Mouse (Mus musculus) CH12.LX (cell line): ENCODE measurements around the gene Kctd15.

Experiments
- BHLHE40 ChIP-seq: IDR thresholded peaks from 2 replicates; pipeline ENCODE4 v1.6.1; 2011; ENCODE audit warnings: mild to moderate bottlenecking, low read depth, low read length, improper control_type of control experiment
- CTCF ChIP-seq, 2 experiments: IDR thresholded peaks in 1 of 2; conservative IDR thresholded peaks in 1 of 2; 2 replicates each; pipeline ENCODE4 v1.5.1; 2011 to 2012; ENCODE audit warnings: low read depth in 2 of 2, low read length in 2 of 2, improper control_type of control experiment in 1 of 2, inconsistent platforms in 1 of 2, mild to moderate bottlenecking in 1 of 2, moderate library complexity in 1 of 2
- EP300 ChIP-seq: IDR thresholded peaks from 2 replicates; pipeline ENCODE4 v1.6.1; 2011; ENCODE audit warnings: low read length, improper control_type of control experiment
- JUND ChIP-seq: conservative IDR thresholded peaks from 2 replicates; pipeline ENCODE4 v1.6.1; 2011; ENCODE audit warnings: low read depth, low read length, improper control_type of control experiment
- MXI1 ChIP-seq: IDR thresholded peaks from 2 replicates; pipeline ENCODE4 v1.6.1; 2011; ENCODE audit warnings: mild to moderate bottlenecking, low read depth, low read length, improper control_type of control experiment
- MYC ChIP-seq: IDR thresholded peaks from 2 replicates; pipeline ENCODE4 v1.6.1; 2011; ENCODE audit warnings: low read depth, mild to moderate bottlenecking, improper control_type of control experiment, low read length
- POLR2A ChIP-seq: IDR thresholded peaks from 2 replicates; pipeline ENCODE4 v1.6.1; 2011; ENCODE audit warnings: low read depth, mild to moderate bottlenecking, improper control_type of control experiment, low read length
- TBP ChIP-seq: conservative IDR thresholded peaks from 2 replicates; pipeline ENCODE4 v1.6.1; 2011; ENCODE audit warnings: low read depth, low read length, improper control_type of control experiment
- TCF12 ChIP-seq: IDR thresholded peaks from 2 replicates; pipeline ENCODE4 v1.6.1; 2014; ENCODE audit warnings: low read depth, mild to moderate bottlenecking, inconsistent platforms, low read length, improper control_type of control experiment
- ZC3H11A ChIP-seq: IDR thresholded peaks from 2 replicates; pipeline ENCODE4 v1.6.1; 2012; ENCODE audit warnings: low read depth, mild to moderate bottlenecking, inconsistent platforms, low read length, improper control_type of control experiment
- ZNF384 ChIP-seq: IDR thresholded peaks from 2 replicates; pipeline ENCODE4 v1.6.1; 2012; ENCODE audit warnings: low read depth, low read length, improper control_type of control experiment, inconsistent platforms

DNA sequence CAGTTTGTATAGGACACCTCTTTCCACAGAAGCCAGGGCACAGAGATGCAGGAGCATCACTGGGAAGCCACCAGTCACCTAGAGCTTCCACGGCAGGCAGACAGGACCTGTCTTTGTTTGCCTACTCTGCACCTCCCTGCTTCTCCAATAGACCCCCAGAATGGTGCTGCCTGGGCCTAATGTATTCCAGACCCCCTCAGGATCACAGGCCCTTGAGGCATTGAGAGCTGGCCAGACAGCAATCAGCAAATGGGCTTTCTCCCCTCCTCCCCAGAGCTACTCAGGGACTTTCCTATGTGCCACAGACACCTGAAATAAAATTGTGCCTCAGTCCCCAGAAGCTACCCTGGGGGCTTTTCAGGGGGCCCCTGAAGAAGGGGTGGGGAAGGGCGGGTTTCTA is 5.2 kb downstream of the Kctd15 start:
- TF ChIP-seq CTCF (conservative IDR thresholded peaks at IDR 0.05 in 1 of 2, IDR thresholded peaks at IDR 0.05 in 1 of 2; ENCODE audit: low read depth in 2 of 2, low read length in 2 of 2) (no peak), JUND (no peak), POLR2A (no peak), TBP (no peak), ZC3H11A (no peak), MXI1 (no peak), ZNF384 (no peak), EP300 (no peak), BHLHE40 (no peak), TCF12 (no peak), MYC (no peak)
